Mouse (Mus musculus) megakaryocyte, embryonic 14.5 days (primary cell): ENCODE measurements around the gene Olfr554.
"Not testable (repeated sequence)": the region's sequence is repeated elsewhere in the genome, so short reads cannot be mapped to it uniquely, and the experiment has no call there.

Source experiments
- FLI1 ChIP-seq: IDR thresholded peaks from 2 replicates; pipeline ENCODE4 v1.6.1; 2012; ENCODE audit warnings: low read length, inconsistent platforms, mixed read lengths
- GATA1 ChIP-seq: IDR thresholded peaks from 3 replicates; pipeline ENCODE4 v1.6.1; 2012; ENCODE audit warnings: mixed read lengths, low read length, inconsistent platforms, borderline replicate concordance

DNA sequence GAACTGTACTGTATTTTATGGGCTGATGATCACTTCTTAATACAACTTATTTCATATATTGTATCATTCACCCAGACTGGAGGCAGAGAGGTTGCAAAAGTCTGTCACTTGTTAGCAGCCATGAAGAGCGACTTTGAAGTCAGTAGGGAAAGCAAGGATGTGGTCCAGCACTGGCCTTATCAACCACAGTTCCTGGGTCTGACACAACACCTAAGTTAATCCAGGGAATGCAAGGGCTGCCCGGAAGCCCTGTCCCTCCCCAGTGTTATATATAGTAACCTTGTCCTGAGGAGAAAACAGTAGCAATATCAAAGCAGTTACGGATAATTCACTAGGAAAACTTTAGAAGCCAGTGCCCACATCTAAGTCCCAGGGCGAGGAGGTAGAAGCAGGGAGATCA lies 6.7 kb downstream of the Olfr554 start:
- not testable (repeated sequence) for TF ChIP-seq GATA1, FLI1
